Mouse (Mus musculus): ENCODE results near the gene Cers6.

- TF ChIP-seq CTCF (IDR thresholded peaks at IDR 0.05; ENCODE audit: low read depth) (no peak), EP300 (IDR thresholded peaks at IDR 0.05; ENCODE audit: low read depth) (no peak)
These were observed 117.7 kb downstream of the Cers6 start for GRCm38 (mm10) chr2:68978660-68979604.

Data from liver, embryonic 14.5 days (tissue).